Mouse (Mus musculus) embryo, embryonic 10.5 days (tissue): Measurements from ENCODE around the gene Rps6ka1.
A peak's percentile ranks its signal among the peaks of the same experiment; 100 is the strongest.

Experiments
- DNase-seq: peaks from one replicate; pipeline ENCODE4 v3.0.0-alpha.2; 2015; ENCODE audit warnings: low spot score

The Rps6ka1 gene

DNA sequence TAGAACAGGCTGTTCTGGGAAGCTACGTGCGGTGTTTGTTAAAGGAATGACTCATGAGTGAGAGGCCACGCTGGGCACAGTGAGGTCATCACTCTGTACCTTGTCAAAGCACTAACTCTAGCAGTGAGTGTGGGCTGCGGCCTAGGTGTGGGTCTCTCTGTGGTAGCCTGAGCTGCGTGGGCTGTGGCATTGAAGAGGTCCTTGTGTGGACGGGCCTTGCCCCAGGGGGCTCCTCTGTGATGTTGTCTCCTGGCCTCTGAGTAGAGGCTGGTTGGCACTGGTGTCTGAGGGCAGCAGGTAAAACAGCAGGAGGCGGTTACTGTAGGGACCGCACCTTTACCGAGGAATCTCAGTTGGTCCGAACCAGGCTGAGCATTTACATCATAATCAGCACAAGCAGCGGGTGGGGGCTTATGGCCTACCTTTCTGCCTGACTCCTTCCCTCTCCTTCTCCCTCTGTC, 9.9 kb upstream of the Rps6ka1 start:
- DNase-seq = no peak

DNA sequence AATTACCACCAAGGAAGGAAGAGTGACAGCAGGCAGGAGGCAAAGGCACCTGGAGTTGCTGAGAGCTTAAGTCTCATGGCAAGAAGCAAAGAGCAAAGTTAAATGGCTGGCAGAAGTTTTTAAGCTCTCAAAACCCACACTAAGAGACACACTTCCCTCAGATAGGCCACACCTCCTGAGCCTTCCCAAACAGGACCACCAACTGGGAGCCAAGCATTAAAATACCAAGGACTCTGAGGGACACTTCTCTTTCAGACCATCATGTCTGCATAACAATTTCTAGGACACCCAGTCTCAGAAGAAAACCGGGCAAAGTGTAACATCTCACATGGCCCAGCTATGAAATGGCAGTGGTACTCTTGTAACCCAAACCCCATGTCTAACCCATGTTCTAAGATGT, 9.4 kb upstream of the Rps6ka1 start:
- DNase-seq = no peak

DNA sequence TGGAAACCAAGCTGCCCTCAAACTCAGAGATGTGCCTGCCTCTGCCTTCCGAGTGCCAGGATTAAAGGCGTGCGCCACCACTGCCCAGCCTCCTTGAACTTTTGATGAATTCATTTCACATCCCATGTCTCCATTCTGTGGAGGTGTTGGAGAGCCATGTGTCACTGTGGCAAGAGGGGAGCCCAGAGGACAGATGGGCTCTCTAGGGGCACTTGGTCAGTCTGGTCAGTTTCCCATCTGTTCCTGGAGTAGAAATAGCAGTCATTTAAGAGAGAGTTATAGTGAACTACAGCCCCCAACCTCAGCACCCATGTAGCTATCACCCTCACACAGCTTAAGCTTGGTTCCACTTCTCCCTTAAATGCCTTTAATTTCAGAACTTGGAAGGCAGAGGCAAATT, 8.4 kb upstream of the Rps6ka1 start:
- DNase-seq = no peak

DNA sequence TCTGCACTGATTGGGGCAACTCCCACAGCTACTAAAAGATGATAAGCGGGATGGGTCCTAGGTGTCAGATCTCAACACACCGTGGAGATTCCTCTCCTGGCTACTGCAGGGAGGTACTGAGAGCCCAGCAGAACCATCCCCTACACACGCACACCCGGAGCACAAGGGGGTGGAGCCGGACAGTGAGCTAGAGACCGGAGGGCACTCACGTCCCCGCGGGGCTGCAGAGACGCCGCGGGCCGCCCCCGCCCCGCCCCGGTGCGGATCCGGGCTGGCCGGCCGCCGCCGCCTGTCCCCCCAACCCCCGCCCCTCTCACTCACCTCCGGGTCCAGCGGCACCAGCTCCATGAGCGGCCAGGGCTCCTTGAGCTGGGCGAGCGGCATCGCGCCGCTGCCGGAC, 348 bp downstream of the Rps6ka1 start:
- DNase-seq = peak; percentile 44

DNA sequence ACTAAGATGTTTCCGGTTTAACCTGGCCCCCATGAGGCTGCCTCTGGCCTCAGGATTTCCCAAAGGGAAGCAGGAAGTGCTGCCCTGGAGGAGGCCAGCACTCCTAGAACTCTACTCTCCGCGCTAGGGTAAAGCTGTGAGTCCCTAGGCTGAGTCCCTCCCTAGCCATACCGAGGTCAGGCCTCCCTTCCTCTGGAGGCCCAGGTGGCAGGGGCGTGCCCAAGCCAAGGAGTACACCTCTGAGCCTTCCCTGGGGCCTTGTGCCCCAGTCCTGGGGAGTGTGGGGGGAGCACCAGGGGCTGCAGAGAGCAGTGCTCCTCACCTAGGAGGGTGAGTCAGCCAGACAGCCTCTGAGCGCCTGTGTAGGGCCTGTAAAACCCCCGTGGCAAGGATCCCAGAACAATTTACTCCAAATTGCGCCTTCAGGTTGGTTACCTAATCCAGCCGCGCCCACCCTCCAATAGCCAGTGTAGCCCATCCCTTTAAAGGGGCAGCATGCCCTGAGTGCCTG, 1.6 kb downstream of the Rps6ka1 start:
- DNase-seq = no peak

DNA sequence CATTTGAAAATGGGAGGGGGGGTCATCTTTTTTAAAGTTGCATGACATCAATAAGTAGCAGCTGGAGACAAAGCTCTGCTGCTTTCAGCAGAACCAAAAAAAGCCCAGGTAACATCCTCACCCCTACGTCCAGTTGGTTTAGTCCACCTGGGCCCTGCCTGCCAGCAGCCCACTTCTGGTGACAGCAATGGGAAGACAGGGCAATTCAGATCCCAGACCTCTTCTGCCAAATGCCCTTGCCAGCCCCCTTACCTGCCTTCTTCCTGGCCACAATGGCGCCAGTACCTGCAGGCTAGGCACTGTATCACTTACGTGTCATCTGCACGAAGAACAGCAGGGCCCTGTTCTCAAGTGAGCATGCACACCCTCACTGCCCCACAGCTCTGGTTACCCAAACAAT, 2.3 kb downstream of the Rps6ka1 start:
- no peak for DNase-seq

DNA sequence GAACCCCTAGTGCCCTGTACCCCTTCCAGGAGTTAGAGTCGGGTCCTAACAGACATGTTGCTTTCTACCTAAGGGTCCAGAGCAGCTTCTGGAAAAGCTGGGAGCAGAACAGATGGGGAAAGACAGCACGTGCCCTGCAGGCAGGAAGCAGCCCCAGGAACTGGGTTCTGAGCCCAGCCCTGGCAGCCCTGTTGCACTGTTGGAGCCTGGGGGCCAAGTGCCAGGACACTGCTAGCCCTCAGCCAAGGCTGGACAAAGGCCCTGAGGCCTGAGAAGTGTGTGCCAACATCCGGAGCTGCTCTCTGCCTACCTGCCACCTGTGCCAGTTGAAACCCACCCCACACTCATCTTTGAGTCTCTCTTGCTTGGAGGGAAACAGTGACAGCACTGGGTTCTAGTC, 2.7 kb downstream of the Rps6ka1 start:
- no peak for DNase-seq

DNA sequence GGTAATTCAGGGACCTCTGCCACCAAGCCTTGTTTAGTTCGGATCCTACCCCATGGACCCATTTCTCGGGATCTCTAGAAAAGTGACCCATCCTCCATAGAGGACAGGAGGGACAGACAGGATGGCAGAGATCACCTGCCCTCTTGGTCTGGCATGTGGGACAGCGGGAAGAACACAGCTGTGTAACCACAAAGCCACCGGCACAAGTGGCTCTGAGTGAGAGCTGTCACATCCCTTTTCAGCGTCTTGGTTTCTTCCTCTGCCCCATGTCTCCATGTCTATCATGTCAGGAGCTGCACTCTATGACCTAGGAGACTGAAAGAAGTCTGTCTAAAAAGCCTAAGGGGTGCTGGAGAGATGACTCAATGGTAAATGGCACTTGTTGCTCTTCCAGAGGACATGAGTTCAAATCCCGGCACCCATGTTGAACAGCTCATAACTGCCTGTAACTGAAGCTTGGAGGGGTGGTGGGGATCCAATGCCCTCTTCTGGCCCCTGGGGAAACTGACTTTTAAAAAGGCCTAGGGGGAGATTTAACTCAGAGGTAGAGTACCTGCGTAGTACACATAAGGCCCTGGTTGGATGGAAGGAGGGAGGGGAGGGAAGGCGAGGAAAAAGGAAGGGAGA, 3.4 kb downstream of the Rps6ka1 start:
- no peak for DNase-seq

DNA sequence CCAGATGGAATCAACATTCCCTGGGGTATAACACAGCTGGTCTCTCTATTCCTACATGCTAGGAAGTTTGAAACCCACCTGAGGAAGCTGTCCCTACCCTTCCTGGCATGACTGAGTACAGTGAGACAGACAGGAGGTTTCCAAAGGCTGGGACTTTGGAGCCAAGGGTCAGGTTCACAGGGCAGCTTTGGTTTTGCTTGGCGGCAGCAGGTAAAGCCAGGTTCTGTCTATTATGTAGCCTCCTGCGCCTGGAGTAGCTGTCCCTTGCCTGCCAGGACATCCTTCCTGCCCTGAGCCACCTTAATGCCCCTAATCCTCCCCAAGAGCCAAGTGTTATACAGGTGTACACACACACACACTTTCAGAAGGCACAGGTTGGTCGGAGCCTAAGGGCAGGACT, 5.7 kb downstream of the Rps6ka1 start:
- DNase-seq = no peak

DNA sequence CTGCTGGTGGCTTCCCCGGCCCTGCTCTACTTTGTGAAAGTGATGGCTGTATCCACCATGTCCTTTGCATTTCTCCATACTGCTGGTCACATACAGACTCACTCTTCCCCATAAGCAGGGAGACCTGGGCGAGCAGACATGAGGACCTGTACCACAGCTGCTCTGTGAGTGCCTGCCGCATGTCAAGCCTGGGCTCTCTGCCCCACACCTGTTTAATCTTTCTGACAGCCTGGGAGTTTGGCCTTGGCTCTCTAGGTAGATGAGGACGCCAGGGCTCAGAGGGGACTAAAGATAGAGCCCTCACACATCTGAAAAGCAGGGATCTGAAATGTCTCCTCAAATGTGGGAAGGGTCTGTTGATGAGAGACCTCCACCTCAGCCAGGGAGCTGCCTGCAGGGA, 6.2 kb downstream of the Rps6ka1 start:
- DNase-seq = no peak

DNA sequence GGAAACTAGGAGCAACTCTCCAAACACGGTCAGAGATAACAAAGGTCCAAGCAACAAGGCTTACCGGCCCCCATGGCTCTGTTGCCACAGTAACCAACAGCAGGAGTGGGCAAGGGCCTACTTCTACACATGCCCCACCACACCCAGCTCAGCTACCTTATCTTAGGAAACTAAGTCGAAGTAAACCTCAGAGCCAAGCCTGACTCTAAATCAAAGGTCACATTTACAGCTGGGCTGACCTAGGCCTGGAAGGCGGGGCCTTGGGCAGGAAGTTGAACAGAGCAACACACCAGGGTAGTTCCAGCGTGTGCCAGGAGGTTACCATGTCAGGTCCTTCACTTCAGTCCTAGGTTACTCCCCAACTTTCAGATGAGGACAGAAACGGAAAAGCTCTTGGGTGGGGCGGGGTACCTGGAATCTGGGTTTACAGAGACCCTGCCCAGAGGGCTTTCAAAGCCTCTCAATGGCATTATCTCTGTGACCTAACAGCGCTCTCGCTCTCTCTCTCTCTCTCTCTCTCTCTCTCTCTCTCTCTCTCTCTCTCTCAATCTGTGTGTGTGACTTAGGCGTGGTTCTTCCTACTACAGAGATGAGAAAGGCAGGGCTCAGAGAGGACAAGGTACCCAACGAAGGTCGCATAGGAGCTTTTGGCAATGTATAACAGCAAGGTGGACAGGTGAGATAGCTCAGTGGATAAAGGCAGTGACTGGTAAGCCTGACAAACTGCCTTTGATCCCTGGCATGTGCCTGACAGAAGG, 8.3 kb downstream of the Rps6ka1 start:
- DNase-seq = no peak

DNA sequence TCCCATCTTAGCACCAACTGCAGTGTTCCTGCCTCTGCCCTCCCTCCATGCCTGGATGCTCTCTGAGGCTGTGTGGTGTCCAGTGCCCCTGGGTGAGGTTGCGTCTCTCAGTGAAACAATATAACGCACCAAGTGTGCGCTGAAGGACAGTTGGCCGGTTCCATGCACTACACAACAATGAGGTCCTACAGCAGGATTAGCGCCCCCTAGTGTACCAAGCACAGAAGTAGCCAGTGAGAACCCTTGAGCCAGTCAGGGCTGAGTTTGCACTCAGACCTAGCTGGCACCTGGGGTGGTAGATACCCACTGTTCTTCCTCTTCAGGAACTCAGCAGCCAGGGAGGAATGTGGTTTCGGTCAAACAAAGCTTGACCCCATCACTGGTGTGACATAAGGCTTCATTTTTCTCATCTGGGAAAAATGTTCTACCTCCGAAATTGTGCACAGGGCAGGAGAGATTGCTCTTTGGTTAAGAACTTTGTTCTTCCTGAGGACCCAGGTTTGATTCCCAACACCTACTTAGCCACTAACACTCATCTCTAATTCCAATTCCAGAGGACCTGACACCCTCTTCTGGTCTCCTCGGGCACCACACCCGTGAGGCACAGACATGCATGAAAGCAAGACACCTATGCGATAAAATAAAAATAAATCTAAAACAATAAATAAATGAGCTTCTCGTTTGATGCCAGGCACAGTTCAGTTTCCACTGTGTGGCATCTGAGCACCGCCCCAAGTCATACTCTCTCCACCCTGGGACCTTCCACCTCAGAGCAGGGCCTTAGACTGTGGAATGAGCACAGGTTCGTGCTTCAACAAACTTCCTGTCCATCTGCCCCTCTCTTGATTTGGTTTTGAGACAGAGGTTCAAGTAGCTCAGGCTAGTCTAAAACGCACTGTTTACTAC, 9.5 kb downstream of the Rps6ka1 start:
- peak; percentile 53 for DNase-seq

DNA sequence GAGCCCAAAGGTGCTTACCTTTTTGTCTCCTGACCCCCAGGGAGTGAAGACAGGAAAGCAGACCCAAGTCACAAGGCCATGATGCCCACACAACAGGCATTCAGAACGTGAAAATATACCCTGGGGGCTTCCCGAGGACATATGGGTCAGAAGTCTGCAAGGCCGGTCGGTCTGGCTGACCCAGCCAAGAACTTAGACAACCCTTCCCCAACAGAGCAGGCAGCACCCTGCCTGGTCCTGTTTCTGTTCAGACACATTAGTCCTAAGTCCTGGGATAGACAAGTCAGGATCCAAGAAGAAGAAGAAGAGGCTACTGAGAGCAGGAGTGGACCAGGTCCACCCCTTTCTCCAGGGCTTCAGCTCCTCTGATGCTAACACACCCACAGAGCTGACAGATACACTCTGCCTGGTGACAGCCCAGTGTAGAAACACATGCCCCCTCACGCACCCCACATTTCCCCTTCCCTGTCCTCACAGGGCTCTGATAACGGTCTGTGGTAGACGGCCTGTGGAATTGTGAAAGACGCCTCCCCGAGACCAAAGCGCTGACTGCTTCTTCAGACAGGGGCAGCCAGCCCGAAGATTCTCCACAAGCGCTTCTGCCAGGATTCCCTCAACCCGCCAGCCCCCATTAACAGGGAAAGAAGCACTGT, 12.6 kb downstream of the Rps6ka1 start:
- no peak for DNase-seq

DNA sequence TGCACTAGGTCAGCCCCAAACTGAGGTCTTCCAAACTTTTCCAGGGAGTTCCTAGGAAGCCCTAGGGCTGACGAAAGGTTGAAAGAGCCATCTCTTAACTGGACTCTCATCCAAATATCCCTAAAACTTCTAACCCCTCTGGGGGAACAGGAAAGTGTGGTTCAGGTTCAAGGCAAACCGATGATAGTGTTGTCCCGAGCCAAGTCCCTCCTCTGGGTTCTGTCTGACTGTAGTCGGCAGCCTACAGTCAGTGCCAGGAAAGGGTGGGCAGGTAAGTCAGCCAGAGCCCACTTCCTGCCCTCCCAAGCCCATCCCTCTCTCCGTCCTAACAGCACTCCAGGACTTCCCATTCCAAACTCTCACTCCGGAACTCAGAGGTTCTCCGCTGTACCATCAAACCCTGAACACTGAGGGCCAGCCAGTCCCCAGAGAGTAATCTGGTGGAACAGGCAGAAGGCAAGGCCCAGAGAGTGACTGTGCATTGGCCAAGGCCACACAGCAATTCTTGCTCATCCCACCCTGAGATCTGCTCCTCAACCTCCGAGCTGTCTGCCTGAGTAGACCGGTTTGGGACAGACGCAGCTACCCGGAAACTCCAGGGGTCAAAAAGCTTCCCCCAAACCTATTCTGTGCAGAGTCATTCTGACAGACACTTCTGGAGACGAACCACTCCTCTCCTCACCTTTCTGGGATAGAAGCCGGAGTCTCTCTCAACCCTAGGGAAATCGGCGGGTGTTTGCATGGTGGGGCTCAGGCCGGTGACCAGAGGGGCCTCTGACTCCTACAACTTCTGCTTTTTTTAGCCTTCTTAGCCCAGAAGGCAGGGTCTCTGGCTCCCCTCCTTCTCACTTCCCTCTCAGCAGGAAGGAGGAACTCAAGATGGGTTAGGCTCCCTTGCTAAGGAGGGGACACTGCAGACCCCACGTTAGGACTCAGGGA, 13.4 kb downstream of the Rps6ka1 start:
- DNase-seq = no peak

DNA sequence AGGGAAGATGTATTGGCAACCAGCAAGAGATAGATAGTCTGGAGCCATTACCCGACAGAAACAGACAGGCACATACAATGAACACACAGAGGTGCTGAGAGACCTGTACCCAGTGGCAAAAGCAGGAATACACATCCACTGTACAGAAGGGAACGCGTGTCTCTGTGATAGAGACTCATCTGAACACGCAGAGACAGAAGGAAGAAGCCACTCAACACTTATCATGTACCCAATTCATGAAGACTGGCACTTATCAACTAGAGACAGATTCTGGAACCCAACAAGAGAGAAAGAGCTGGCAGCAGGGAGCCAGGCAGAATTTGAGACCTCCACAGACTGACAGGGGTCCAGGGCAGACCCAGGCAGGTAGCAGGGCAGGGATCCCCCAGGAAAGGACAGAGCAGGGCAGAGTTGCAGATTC, 14.2 kb downstream of the Rps6ka1 start:
- DNase-seq = no peak

DNA sequence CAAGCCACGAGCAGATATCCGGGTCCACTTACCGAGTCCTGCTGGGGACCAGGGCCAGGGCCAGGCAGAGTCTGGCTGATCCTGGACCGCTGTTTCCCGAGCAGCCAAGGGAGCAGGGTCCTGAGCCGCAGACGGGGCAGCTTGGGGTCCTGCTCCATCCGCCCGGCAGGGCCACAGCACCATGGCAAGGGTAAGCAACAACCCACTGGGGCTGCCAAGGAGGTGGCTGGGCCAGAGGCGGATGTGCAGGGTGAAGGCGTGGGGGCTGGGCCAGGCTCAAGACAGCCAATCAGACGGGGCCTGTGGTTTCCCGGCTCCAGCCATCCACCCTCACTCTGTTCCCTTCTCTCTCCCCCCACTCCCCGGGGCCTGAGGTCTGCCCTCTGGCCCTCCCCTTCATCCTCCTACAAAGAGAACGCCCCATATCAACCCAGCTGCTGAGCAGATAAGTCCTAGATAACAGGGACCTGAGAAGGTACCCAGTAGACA, 14.7 kb downstream of the Rps6ka1 start:
- no peak for DNase-seq

DNA sequence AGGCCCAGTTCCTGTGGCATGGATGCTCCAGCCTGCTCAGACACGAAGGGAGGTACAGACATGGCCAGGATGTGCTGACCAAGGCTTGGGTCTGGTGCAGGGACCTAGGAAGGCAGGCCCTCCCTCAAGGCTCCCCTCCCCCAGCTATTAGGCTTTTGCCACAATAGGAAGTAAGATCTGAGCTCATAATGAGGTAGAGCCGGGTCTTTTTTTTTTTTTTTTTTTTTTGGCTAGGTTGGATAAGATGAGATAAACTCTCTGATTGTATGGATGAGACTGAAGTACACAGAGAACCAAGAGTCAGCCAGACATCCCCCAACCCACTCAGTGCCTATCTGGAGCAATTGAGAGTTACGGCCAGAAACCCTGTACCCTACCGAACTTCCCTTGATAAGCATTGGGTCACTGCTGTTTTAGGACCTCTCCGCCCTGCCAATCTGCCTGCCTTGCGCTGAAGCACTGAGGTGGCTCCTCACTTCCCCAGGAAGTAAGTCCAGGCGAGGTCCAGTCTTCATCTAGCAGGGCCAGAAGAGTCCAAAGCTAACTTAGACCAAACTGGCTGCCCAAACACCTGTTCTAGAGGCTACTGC, 15.3 kb downstream of the Rps6ka1 start:
- DNase-seq = no peak

DNA sequence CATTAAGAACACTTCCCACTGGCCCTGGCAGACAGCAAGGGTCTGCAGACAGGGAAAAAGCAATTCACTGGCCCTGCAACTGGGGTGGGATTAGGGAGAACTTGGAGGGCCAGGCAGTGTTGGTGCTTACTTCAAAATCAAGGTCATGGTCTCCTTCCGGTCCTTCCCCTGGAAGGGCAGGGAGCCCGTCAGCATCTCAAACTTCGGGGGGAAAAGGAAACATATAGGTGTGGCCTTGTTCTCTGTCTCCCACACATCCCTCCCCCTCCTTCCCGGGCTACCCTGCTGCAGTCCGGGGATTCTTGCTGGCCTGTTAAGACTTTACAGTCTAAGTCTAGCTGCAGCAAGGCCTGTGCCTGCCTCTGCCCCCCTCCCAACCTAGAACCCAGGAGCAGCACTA, 22.4 kb downstream of the Rps6ka1 start:
- DNase-seq = no peak

DNA sequence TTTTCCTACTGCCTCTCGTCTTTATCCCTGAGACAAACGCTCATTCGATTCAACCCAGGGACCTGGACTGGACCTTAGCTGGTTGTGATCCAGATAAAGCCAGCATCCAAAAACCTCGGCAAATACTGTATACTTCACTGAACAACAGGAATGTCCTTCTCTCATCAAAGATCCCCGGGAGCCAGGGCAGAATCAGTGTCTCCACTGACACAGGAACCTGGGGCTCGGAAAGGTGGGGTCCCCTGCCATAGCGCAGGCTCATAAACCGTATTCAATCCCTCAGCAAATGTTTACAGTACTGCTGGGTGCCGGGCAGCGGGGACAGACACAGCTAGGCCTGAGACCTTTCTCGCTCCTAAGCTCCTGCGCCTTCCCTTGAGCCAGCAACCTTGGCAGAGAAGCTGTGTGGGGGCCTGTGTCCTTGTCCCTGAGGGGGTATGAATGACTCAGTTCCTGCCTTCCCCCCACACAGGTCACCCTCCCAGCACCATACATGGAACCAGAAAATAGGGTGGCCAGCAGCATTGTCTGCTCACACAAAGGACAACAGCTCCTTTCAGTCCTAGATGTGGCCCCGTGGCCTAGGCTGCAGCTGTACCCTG, 23.1 kb downstream of the Rps6ka1 start:
- peak; percentile 21 for DNase-seq
